Mouse (Mus musculus) CD4-positive helper T cell, adult 2 months (primary cell): ENCODE measurements around the gene Tbkbp1.

ENCODE experiments used
- DNase-seq: peaks from one replicate; pipeline ENCODE4 v3.0.0-alpha.2; 2012; ENCODE audit warnings: low read depth, missing footprints, low spot score

Tbkbp1 gene

DNA sequence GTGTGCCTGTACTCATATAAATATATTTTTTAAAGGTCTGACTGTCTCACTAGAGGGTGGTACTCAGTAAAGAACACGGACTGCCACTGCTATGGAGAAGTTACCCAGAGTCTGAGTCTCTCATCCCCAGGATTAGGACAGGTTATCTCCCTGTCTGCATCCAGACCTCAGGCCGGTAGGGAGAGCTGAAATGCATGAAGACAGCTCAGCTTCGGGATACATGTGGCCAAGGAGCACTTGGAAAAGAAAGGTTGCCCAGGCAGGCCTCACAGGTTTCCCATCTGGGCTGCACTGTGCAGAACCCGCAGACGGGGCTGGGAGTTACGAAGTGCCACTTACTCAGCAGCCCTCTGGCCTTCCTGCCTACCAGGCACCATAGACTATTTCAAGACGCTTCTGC lies 5.7 kb upstream of the Tbkbp1 start:
- DNase-seq, result no peak

DNA sequence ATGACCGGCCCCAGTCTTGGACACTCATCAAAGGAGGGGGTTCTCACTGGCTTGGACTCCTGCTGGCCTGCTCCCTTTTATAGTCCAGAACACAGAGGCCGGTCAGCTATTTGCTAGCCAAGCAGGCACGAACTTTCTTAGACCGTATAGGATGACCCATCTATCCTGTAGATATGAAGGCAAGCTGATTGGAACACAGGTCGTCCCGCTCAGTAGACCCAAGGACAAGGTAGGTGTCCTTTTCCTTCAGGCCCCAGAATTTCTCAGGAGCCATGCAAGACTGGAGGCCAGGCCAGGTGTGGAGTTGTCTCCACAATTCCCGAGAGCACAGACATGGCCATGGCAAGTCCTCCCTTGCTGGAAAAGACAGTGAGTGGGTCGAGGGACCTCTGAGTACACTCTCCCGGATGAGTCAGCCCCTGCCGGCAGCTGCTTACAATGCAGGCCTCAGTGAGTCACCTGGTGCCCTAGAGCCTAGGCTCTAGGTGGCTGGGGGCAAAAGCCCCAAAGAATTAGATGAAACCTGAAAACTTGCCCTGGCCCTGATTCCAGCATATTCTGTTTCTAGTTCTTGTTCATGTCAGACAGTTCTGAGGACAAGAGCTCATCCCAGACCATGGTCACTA lies 1.5 kb upstream of the Tbkbp1 start:
- DNase-seq, result peak; percentile 41

DNA sequence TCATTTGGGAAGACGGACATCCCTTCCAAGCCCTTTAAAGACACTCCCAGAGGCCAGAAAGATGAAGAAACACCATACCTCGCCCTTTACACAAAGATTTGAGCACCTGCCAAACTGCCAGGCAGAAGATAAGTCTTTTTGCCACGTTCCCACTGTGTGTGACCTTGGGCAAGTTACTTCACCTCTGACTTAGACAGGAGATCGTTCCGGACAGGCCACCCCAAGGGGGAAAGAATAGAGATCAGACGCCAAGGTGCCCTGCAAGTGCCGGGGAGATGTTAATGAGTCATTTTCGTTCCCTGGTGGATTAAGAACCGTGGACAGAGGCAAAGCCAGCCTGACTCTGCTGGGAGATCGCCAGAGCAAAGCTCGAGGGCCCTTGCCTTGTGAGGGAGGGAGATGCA lies 730 bp upstream of the Tbkbp1 start:
- DNase-seq, result no peak

DNA sequence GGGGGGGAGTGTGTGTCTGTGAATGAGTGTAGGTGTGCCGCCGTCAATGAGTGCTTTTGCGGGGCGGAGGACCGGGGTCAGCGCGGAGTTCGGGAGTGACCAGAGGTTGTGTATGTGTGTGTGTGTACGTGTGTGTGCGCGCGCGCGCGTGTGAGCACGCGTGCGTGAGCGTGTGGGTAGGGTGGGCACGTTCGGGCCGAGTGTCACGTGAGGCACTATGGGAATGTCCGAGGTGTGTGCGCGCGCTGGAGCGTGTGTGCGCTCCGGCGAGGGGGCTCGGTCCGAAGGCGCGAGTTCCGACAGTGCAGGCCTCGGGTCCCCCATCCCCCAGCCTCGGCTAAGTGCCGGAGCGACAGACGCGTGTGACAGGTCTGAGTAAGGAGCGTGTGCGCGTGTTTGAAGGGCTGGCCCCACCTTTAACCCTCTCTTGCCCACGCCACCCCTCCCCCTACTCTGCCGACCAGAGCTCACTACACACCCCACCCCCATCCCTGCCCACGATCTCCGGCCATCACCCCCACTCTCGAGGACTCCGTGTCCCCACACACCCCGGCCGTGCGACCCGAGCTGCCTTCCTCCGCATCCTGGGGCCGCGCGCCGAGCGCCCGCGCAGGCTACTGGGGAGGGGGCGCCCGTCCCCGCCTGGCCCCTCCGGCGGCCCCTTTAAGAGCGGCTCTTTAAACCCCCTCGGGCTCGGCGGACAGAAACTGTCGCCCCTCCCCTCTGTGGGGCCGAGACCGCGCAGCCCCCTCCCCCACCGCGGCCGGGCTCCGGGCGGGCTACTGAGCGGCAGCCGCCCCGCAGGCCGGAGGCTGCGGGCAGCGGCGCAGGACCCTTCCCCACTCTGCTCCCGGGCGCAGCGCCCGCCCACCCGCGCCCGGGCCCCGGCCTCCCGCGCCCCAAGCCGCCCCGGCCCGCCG lies 624 bp downstream of the Tbkbp1 start:
- peak; percentile 49 for DNase-seq

DNA sequence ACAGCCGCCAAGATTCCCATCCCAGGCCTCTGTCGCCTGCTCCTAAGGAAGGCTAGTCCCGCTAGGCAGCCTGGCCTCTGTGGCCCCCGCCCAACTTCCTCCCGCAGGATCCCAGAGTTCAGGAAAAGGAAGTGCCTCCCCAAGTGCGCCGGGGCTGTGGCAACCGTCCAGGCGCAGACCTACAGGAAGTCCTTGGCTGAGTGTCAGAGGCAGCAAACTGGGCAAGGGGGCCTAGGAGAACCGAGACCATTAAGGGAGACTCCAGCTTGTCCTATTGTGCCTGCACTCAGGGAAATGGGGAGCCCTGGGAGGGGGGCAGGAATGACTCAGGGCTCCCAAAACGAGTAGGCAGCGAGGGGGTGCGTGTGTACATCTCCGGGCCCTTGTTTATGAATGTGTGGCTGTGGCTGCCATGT lies 1.3 kb downstream of the Tbkbp1 start:
- peak; percentile 38 for DNase-seq

DNA sequence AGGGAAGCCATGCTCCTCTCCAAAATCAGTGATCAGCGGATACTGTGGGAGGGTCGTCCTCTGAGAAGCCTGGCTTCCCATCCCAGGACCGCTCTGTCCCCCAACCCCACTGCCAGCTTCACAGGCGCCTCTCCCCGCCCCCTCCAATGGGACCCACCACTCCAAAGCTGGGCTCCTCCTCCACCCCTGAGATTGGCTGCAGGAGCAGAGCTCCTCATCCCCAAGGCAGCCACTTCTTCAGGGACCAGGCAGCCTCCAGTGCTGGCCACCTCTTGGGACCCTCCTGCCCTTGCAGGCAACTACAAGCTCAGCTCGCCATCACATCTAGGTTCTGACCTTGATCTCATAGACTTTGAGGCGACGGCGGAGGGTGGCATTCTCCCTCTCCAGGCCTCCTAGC lies 2.3 kb downstream of the Tbkbp1 start:
- no peak for DNase-seq

DNA sequence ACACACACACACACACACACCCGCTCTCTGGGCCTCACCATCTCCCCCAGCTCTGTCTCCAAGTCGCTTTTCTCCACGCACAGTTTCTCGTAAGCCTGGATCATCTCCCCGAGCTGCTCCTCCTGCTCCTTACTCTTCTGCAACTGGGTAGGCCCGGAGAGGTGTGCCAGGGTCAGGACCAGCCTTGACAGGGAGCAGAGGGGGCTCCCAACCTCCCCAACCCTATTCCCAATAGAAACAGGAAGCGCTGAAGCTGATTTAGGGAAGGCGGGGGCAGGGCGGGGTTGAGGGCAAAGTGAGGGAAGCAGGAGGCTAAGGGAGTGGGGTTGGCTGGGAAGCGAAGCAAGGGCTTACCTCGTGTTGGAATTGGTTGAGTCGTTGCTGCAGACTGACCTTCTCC lies 2.7 kb downstream of the Tbkbp1 start:
- no peak for DNase-seq

DNA sequence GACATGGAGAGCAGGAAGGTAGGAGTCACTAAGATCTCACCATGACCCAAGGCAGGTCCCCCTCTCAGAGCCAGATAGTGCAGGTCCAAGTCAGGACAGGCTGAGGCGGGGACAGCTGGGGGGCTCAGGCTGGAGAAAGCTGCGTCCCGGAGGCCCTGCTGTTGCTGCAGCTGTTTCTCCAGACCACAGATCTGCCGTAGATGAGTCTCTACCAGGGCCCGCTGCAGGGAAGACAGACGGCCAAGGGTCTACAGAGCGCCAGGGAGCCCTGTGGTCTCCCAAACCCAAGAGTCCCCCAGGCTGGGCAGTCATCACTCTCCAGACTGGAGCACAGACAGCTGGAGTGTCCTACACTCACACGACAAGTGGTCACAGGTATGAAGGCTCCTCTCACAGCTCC lies 4.0 kb downstream of the Tbkbp1 start:
- DNase-seq, result no peak

DNA sequence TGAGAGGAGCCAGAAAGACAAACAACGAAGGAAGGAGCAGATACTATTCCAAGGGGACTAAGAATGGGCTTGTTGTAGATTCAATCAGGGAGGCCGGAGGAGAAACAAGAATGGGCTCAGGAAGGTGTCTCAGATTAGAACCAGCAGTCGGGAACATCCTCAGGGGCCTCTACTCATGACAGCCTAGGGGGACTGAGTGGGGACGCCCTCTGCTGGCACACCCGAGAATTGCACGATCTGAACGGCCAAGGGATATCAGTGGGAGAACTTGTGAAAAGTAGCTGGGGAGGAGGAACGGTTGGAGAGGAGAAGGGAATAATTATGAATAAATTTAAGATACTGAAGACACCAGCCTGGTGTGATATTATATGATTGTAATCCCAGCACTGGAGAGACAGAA lies 4.6 kb downstream of the Tbkbp1 start:
- DNase-seq, result peak; percentile 76

DNA sequence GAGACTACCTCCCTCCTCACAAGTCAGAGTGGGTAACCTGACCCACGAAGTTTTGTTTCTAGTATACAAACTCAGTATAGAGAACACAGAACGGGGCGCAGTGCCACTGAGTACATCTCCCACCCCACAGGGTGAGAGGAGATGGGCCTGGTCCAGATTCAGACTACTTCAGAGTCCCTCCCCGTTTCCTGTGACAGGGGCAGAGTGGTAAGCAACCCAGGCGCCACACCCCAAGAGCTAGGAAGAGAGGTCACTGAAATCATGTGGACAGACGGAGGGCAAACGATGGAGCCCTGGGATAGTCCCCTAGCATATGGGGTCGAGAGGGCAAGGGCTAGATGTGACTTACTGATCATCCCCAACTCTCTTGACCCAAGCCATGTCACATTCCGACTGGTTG lies 5.3 kb downstream of the Tbkbp1 start:
- no peak for DNase-seq

DNA sequence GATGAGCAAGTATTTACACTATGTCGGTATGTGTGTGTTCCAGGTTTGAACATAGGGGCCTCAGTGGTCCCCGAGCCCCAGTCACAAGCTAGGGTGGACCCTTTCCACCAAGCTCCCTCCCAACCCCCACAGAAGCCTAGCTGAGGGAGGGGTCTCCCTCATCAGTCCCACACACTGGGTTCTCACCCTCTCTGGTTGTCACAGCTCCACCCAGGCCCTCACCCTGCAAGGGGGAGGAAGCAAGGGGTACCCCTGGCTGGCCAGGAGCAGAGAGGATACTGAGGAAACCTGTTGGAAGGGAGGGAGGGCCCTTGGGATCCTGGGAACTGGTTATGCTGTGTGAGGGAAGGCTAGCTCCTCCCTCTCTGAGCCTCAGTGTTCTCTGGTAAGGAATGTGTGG lies 6.0 kb downstream of the Tbkbp1 start:
- no peak for DNase-seq

DNA sequence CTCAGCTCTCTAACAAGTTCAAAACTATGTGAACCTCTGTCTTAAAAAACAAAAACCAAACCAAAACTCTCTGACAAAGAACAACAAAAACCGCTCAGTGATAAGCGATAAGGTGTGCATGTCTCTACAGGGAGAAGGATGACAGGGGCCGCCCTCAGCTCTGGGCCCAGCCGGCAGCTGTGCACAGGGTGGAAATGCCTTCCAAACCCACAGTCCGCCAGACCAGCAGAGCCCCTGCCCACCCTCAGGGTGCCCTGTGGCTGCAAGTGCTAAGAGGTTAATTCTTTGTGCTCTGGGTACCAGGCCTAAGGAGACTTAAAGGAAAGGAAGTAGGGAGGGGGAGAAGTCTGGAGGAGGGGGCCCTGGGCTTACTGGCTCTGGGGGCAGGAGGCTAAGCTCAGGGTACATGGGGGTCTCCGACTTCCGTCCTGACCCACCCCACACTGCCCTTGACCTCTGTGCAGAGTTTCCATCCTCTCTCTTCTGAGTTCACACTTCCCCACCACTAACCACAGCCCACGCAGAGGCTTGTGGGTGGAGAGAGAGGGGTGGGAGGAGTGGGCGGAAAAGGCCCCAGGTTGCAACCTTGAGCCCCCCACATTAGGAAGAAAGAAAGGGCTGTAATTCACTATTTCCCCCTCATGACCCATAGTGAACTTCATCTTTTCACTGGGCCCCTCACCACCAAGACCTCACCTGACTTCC lies 7.9 kb downstream of the Tbkbp1 start:
- peak; percentile 65 for DNase-seq

DNA sequence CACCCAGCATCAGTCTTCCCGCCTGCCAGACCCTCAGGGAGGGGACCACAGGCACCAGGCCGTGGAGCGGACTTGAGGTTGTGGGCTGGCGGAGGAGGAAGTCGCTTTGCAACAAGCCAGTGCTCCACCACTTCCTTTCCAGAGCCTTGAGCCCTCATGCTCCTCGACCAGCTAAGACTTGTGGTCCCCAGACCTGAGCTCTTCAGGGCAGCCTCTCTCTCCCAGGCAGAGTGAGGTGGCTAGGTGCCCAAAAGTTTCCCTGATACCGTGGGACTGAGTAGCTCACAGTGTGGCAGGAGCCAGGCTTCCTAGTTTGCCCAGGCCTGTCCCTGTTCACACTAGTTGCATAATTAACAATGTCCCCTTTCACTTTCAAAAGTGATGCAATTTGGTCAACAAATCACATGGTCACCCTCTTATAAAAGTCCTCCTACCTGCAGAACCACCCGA lies 9.1 kb downstream of the Tbkbp1 start:
- DNase-seq, result peak; percentile 67

DNA sequence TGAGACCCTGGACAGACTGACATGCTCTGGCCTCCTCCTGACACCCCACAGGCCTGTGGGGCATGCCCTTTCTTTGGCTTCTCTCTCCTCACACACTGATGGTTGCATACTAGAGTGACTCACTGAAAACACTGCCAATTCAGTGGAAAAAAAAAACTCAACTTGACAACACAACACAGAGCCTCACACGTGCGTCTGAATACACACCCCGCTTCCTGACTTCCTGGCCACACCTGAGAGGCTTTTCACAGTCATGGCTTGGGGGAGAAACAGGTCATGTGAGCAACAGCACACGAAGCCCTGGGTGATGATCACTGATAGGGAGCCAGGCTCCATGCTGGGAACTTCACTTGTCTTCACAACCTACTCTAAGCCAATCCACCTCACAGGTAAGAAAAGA lies 10.5 kb downstream of the Tbkbp1 start:
- DNase-seq, result peak; percentile 83

DNA sequence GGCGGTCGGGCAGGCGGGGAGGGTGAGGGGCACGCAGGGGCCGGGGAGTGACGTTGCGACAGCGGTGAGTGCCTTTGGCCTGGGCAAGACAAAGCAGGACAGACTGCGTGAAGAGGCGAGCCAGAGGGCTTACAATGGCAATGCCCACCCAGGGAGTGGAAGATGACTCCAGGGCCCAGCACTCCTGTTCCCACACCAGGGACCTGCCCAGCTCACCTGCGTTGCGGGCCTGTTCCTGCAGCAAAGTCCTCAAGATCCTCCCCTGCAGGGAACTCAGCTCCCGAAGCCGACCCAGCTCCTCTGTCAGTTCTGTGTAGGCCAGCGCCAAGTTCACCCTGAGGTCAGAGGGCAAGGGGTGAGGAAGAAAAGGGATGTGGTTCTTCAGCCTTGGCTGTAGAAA lies 12.0 kb downstream of the Tbkbp1 start:
- no peak for DNase-seq

DNA sequence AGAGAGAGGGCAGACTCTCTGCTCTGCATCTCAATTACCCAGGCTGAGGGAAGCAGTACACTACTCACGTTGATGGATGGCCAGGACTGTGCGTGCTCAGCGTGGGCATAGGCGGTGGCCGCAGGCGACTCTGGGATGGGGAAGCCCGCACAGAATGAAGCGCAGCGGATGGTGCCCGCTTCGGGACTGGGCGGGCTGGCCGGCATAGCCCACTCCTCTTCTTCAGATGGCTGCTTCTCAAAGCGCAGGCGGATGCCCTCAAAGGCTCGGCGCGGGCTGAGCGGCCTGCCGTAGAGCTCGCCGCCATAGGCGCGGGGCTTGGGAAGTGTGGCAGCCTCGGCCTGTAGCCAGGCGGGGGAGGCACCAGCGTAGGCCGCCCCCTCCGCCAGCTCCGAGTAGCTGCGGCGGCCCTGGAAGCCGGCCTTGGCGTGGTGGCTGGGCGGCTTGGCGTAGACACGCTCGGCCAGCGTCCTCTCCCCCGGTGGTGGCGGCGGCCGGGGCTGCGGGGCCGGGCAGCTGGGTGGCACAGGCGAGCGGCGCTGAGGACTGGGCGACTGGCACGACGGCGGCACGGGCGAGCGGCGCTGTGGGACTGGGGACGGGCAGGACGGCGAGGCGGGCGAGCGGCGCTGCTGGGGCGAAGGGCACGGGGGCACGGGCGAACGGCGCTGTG lies 12.6 kb downstream of the Tbkbp1 start:
- DNase-seq, result no peak

DNA sequence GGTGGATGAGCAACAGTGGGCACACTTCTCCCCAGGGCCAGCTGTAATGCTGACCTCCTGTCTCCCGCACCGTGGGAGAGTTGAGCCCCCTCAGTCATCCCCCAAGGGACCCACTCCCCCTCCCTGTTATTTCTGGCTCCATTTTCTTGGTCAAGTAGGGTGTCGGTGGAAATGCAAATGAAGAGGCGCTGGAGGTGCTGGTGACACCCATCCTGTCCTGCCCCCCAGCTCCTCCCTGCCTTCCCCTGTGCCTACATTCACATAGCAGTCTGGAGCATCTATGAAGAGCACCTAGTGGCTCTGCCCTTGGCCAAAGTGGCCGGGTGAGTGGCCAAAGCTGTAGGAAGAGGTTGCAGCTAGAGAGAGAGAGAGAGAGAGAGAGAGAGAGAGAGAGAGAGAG lies 18.0 kb downstream of the Tbkbp1 start:
- peak; percentile 48 for DNase-seq

DNA sequence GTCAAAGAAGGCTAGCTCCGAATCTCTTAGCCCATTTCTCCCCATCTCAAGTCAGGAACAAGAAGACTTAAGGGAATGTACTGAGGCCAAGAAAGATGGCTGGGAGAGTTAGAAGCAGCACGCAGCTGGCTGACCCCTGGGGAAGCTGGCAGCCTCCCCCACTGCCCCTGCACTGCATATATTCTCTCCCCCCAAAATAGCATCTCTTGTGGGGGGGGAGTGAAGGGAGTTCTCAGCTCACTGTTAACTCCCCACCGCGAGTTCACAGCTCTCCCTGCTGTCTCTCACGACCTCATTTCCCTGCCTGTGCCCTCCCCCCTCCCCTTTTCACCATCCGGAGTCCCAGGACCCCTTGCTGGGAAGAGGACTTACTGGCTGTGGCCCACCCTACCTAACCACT lies 19.1 kb downstream of the Tbkbp1 start:
- no peak for DNase-seq

DNA sequence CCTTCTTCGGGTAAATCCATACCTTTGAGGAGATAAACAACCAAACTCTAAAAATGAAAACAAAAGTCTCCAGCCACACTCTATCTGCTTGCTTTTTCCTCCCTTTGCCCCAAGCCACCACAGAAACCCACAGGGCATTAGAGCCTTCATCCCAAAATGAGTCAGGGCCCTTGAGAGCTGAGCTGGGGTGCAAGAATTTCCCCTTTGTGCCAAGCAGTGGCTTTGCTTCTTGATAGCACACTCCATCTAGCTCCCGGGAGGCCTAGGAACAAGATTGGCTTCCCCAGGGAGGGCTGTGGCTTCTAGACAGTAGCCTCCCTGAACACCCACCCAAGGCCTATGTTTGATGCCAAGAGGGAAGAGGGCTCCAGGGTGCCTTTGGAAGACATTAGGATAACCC lies 19.6 kb downstream of the Tbkbp1 start:
- no peak for DNase-seq

DNA sequence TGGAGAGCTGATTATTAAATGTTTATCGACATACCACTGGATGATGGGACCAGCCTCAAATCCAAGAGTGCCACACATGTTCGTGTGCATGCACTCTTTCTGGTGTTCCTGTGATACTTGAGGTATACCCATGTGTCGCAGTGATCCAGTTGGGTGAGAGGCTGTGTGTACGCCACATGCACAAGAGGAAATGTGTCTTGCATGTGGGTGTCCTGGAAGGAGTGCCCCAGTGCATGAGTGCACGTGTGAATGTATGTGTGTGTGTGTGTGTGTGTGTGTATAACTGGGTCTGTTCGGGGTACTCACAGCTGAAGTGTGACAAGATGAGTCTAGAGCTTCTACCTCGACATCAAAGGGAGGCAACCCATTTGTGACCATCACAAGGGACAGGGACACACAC lies 21.0 kb downstream of the Tbkbp1 start:
- DNase-seq, result peak; percentile 50

DNA sequence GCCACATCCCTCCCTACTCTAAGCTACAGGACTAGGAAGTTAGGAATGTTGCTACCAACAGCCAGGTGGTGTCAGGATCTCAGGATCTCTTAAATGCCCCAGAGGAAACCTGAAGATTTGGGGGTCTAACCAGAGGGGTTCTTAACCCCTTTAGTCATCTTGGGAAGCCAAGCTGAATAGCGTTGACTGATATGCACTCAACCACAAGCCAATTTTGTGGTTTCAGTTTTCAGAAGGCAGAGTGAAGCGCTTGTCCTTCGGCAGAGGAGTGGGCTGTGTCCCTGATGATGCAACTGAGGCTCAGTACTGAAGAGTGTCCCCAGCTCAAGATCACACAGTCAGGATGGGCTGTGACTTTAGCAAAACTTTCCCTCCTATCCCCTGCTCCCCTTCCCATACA lies 22.3 kb downstream of the Tbkbp1 start:
- DNase-seq, result peak; percentile 58
